Mouse (Mus musculus): Measurements from ENCODE around the gene Gas2. TPM values are rescaled to one million over a fixed set of nuclear protein-coding genes. Genes with fewer than 3 reads are reported as not detected.

The Gas2 gene
- 9.9 and 10.5 TPM in 2 replicates for polyA plus RNA-seq (2015; fragmentation: Nextera tagmentation; extraction: Ambion mirVana)

DNA sequence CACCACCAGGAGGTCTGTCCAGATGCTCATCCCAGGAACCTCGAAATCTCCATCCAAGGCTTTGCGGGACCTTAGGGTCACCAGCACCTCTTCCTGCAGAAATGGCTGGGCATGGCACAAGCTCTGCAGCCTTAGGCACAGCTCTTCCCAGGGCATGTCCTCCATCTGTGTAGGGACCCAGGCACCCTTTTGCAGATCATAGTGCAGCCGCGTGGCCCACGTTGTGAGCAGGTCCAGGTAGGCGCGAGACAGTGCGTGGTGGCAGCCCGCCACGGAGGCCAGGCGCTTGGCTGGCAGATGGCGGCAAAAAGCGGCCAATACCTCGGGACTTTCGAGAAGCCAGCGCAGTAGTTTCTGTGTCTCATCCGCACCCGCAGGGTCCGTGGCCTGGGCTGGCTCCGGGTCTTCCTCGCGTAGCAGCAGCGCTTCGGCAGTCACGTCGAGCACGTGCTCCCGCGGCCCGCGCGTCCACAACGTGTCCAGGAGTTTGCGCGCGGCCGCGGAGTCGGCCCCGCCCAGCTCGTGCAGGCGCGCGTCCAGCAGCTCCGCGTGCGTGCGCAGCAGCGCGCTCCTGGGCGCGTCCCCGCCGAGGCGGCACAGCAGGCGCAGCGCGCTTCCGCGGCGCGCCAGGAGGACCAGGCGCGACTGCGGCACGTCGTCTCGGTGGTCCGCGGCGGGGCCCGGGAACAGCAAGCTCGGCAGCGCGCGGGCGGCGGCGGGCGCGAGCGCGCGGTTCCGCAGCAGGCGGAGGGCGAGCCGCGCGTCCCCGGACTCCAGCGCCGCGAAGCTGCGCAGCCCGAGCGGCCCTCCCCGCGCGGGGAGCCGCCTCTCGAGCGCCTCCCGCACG is at the start of gene Gas2:
Gene Gas2 (plus strand): TSS at position 766 of the 847 bp plus-strand sequence.
- DNase-seq (ENCODE audit: low spot score) = peak; percentile 88

DNA sequence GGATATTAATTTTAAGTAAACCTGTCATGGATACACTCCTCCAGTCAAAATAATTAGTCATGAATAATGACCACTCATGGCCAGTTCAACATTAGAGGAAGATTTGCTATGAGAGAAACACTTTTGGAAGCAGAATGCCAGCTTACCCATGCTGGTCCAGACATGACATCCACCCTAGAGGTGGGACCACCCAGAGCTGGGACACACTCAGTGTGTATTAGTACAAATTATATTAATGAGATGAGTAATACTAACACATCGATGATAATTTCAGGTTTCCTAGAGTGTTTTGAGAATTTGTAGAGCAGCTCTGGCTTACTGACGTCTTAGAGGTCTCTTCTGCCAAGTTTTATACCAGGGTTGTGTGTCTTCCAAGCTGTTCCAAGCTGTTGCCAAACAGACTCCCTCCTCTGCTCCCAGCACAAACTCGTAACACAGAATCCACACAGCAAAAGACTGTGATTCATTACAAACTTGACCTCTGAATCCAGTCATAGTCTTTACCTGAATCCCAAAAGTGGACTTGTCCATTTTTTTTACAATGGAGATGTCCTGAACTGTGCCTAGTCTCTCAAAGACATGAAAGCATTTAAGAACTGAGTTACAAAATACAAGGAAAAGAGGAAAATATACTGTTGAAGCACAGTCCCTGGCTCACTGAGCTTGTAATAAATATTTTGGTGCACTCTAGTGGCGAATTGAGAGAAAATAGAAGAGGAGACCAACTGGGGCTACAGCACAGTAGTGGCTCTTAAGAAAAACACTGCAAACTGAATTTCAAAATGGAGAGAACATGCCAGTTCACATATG is 46.1 kb upstream of the Gas2 start:
- DNase-seq (ENCODE audit: low spot score) = no peak

DNA sequence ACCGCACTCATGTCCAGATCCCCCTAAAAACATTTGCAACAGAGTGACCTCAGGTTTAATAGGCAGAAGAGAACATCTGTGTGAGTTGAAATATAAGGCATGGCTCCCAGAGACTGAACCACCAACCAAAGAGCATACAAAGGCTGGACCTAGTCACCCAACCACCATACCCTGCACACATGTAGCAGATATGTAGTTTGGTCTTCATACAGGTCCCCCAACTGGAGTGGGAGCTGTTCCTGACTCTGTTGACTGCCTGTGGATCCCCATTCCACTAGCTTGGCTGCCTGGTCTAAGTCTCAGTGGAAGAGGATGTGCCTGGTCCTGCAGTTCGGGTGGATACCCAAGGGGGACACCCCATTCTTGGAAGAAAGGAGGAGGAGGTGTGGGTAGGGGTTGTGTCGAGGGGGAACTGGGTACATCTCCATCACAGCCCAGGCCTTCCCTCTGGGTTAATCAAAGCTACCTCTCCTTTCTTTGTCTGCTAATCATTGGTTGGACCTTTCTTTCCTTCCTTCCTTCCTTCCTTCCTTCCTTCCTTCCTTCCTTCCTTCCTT is 45.5 kb upstream of the Gas2 start:
- DNase-seq (ENCODE audit: low spot score) = no peak

DNA sequence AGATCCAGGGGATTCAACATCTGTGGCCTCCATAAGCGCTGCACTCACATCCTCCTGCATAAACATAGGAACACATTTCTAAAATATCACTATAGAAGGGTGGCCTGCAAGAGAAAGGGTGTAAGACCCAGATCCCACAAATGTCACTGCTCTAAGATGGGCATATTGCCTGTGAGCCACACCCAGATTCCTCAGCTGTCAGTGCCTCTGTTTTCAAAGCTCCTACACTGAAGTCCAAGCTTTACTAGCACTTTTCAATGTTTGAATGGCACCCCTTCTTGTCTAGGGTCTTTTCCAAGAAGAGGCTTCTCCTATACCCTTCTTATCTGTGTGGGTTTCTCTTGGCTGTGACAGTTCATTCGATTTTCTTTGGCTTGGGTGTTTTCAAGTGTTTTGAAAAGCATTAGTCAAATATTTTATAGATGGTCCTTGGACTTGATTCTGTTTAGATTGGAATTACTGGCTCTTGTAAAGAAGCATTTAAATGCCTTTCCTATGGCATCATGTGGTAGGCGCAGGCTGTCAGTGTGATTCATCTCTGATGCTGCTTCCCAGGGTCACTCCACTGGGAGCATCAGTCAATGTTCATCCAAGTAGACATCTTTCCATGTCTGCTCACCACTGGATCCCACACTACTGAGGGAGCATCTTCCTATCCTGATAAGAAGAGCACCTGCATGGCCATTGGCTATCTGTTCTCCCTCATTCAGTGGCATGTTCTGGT is 43.4 kb upstream of the Gas2 start:
- no peak for DNase-seq (ENCODE audit: low spot score)

DNA sequence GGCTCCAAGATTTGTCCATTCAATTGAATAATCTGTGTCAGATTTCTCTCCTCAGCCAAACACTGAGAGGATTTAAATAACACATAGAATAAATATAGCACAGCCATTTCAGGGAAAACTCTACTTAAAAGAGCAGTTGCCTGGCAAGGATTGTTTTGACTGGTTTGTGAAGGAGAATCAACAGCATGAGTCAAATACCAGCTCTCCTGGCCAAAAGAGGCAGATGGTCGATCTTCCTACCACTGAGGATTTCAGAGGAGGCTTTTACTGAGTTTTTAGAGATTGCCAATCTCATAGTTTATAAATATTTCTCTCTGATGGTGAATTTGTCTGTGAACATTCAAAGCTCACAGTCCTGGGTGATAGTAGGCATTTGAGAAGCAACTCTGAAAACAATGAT is 41.9 kb upstream of the Gas2 start:
- no peak for DNase-seq (ENCODE audit: low spot score)

DNA sequence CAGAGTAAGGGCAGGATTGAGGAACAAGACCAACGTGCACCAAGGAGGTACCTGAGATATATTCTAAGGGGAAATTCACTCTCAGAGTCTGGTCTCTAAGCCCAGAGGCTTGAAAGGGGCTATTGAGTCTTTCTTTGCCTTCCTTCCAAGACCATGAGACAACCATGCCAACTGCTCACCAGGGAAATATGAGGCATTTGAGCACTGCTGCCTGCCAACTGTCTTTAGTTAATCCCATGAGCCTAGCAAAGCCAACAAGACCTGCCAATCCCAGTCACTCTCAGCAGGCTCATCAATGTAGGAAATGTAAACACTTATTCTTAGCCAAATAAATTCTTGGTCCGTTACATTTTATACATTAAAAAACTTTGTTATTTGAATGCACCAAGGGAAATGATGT is 40.3 kb upstream of the Gas2 start:
- no peak for DNase-seq (ENCODE audit: low spot score)

DNA sequence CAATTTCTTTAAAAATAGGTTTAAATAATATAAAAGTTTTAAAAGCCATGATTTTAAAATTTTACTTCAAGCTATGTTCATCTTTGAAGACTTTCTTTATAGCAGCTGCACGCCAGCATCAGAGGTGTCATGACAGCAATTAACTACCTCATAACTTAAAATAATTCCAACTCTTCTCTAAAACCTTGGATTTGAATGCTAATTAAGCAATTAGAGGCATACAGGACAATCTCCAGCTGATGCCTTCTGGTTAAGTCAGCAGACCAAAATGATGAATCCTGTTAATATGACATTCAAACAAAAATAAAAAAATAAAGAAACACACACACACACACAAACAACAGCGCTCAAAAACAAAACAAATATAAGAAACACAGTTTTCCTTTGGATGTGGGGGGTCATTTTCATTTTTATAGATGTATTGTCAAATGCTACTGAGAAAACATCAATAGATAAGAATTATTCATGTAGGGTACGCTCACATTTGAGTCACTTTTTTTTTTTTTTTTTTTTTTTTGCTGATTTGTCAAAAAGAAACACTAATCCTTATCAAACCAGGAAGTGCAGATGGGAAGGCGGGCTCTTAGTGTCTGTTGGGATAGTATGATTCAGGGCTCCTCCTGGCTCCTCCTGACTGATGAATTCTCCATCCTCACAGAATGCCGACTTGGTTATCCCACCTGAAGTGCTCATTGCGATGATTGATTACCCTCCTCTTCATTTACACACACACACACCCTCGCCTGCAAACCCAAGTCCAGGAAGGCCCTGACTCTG is 38.1 kb upstream of the Gas2 start:
- no peak for DNase-seq (ENCODE audit: low spot score)

DNA sequence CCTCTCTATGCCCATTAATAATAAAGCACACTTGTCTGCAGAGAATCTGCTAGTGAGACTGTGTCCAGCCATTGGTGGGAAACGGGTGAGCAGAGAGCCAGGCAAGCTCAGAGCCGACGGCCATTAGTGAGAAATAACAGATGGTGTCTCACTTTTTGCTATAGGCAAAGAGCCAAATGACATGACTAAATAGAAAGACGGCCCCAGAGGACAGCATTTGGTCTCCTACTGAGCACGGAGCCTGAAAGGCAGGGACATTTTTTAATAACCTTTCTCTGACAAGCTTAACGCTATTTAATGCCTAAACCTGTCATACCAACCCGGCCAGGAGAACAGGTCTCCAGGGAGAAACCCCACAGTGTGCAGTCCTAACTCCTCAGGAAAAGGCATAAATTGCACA is 29.9 kb upstream of the Gas2 start:
- DNase-seq (ENCODE audit: low spot score) = no peak

DNA sequence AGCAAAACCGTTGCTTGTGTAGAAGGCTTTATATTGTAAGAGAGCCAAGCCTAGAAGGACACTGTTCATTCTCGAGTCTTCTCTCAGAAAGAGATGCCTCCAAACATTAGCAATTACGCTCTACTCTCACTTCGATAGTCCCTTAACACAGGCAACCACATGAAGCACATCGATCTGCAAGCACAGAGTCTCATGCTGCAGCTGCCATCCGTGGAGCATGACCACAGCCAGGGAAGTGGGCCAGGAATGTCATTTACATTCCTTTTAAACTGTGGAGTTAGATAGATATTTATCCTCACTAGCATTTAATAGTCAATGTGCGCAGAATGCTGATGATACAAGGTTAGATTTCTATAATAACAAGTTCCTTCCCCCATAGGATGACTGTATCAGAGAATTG is 21.3 kb upstream of the Gas2 start:
- DNase-seq (ENCODE audit: low spot score) = no peak

DNA sequence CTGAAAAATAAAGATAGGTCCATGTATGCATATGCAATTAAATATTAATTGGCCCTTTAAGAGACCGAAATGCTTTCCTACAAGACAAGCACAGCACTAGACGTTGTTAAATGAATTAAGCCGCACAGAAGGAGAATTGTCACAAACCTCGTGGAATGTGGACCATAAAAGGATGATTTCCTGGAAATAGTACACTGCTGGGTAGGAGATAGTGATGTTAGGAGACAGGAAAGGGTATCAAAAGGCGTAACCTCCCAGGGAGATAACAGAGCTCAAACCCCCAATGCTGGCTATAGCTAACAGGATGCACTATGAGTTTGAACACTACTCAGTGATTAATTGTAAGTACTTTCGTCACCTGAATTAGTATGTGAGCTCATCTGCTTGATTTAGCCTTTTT is 10.9 kb upstream of the Gas2 start:
- no peak for DNase-seq (ENCODE audit: low spot score)

DNA sequence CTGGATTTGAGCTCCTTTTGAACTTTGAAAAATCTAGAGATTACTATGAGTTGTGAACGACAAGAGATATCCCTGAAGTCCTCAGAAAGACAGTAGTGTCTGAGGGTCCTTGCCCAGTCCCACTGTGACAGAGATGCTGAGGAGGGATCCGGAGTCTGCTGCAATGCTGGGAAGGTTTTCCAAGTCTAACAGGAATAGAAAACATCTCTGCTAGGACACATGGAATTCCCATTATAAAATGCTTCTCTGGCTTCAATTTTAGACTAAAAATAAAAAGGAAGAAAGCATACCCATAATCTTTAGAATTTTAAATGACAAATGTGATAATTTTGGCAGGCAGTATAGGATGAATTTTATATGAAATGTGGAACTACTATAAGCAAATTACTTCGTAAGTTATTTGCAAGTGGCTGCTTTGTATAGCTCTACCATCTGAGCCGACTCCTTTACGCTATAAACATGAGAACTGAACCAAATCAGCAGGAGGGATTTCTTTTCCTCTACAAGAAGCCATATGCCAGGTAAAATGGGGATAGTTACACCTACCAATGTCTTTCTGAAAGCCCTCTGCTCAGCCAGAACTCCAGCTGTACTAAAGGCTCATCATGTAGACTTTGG is 9.8 kb upstream of the Gas2 start:
- DNase-seq (ENCODE audit: low spot score) = no peak

DNA sequence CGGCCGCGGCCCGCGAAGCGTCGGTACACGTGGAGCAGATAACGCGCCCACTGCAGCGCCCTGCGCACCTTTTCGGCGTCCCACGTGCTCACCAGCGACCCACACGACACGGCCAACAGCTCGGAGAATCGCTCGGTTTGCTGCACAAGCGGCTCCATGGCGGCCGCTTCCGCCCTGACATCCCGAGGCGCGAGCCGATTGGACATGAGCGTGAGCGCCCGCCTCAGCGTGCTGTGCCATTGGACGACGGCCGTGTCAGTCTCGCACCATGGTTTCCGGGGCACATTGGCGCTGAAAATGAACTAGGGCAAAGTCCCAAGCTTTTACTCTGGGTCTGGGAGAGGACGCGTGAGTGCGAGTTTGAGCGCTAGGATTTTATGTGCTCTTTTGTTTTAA is 280 bp downstream of the Gas2 start, which contains the start of gene Fancf:
Gene Fancf (minus strand): TSS at position 171 of the 396 bp plus-strand sequence.
- peak; percentile 97 for DNase-seq (ENCODE audit: low spot score)

DNA sequence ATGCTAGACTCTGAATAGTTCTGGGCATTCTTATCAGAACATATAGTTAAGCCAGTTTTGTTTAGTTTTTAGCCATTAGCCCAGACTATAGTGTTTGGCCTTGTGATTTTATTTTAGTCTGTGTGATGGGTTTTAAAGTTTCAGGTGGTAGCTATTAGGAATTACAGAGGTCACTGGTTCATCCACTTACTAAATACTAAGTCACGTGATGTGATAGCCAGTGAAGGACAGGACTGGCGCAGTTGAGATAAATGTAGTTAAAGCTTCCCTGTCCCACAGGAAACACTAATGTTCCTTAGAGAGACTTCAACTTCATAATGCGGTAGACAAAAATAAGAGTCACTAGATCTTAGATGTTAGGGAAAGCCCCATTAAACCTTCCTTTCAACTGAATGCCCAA is 1.0 kb downstream of the Gas2 start:
- DNase-seq (ENCODE audit: low spot score) = no peak

DNA sequence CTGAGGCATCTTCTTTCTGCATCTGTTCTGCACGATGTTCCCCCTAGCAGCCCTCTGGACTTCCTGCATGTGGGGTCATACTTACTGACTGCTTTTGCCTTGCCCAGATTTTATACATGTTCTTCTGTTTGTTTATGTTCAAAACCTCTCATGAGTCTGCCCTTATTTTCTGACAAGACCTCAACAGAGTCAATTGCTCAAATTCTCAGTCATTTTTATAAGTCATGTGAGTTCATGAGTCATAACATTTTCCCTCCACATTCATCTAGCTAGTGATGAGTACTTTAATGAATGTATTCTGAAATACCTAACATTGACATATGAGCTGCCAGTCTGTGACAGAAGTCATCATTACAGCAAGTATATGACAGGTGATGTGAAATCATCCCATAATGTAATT is 3.5 kb downstream of the Gas2 start:
- DNase-seq (ENCODE audit: low spot score) = no peak

DNA sequence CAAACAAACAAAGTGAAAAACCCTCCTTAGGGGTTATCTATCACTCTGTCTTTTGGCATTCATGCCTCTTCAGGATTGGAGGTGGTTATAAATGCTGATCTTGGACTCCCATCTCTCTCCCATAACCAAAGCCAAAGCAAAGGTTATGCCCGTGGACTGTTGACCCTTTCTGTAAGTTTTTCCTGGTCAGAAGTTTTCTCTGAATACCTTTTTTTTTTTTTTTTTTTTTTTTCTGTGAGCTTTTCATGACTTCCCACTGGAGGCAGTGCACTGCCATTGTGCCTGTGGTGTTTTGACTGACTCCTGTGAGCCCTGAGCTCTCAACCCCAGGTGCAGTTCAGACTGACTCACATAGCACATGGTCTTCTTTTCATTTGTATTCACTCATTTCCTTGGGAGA is 6.2 kb downstream of the Gas2 start:
- DNase-seq (ENCODE audit: low spot score) = no peak

DNA sequence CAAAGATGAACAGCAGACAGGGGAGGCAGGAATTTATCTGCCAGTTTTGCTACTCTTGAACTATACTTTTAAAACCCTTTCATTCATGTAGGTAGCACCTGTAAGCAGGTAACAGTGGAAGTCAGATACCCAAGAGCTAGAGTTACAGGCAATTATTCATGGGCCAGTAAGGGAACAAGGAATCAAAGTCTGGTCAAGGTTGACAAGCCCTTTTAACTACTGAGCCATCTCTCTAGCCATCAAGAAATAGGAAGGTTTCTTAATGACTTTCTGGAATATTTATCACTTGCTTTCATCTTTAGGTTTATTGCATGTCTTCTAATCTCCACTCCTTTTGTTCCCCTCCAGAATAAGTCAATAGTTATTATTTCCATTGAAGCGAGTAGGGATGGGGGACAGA is 10.2 kb downstream of the Gas2 start:
- no peak for DNase-seq (ENCODE audit: low spot score)

DNA sequence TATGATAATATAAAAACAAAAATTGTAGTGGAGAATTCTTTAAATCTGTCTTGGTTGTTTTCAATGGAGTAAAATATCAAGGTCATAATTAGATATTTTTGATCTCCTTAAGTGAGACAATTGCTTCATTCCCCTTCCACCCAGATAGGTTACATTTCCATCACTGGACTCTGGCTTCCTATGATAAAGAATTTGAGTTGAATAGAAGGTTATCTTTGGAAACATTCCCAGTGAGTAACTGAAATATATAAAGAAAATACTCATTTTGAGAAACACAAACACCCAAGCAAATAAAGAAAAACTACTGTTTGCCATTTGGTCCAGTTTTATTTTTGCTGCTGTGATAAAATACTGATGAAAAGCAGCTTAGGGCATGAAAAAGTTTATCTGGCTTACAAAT is 10.8 kb downstream of the Gas2 start:
- DNase-seq (ENCODE audit: low spot score) = no peak

DNA sequence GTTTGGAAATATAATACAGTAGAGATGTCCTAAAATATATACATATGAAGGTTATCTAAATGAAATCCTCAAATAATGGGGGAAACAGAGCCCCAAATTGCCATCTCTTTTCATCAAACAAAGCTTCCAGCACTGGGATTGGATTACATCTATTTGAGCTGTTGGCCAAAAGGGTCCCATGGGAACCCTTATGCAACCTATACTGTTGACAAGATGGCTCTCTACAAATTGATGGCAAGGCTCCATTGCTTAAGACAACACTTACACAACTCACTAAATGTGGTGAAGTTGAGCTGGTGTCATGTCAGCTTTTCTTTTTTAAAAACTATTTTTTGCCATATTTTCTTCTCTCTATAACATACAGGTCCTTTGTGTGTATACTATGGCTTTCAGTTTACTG is 14.5 kb downstream of the Gas2 start:
- no peak for DNase-seq (ENCODE audit: low spot score)

DNA sequence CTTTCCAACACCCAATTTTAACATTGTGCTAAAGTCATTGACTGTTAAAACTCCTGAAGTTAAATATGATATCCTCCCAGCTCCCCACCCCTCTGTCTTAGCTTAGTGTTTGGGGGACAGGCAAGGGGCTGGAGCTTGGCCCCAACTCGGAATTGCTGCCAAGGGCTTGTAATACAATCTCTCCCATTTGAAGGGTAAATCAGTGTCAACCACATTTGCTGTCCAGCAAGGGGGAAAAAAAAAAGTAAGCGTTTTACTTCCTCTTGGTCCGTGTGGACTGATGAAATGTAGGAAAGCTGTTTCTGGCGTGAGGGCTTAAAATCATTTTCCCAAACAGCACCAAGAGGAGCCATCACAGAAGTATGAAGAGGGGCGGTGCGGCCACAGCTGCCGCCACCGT is 16.9 kb downstream of the Gas2 start:
- DNase-seq (ENCODE audit: low spot score) = no peak

DNA sequence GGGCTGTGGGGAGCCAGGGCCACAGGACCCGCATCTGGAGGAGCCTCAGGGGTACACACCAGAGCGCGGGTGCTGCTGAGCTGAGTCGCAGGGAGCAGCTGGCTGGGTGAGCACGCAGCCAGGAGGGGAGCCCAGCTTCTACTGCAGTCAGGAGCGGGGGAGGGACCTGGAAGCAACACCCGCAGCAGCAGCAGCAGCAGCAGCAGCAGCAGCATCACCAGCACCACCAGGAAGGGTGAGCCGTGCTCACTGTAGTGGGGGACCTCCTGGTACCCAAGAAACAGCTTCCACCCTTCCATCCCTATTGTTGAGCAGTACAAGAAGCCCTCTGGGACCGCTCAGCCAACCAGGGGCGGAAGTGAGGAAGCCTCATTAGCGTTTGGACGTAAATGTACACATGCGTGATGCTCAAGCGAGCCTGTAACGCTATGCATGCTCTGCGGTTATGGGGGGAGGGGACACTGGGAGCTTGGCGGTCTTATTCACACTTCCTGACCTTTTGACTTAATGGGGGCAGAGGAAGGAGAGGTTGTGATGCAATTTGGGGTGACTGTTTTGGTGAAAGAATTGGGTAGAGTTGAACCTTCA is 17.4 kb downstream of the Gas2 start:
- DNase-seq (ENCODE audit: low spot score) = peak; percentile 54
